Mouse (Mus musculus): ENCODE measurements around the gene Gypa. TPM values are rescaled to one million over a fixed set of nuclear protein-coding genes. Genes with fewer than 3 reads are reported as not detected.

Gene Gypa
- 161 and 227 TPM in 2 replicates for total RNA-seq (2014; fragmentation: Nextera tagmentation)
- total RNA-seq (2017) = 35.0 and 39.1 TPM in 2 replicates
- polyA plus RNA-seq (2012) = 2.2 and 3.5 TPM in 2 replicates

DNA sequence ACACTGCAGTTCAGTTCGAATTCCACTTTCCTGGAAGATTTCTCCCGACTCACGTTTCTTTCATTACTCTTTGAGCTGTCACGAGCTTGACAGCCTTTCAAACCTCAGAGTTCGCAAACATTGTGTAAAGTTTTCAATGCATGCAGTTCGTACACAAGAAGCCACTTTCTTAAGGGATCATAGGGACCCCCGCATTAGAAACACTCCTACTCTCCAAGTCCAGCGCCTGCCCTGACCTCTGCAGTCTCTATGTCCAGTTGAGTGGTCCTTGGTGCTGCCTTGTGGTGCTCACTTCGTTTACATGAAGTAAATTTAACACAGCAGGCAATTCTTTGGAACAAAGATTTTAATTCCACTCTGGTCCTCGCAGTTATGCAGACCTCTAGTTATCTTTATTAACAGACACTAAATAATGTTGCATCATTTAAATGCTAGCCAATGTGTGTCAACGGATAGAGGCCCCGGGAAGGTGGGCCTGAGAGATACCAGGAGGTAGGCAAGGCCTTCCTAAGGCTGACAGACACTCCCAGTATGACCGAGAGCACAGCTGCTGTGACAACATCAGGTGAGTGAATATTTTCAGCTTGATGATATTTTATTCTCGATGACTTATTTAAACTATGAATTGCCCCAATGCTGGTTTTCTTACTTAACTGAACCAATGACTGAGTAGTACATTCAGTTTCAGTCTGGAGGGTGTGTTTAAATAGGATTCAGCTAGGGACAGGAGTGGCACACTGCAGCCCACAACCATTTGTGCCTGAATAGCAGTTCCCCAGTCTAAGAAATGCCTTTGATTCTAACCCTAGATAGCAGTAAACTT lies at the start of gene Gypa:
Gene Gypa (plus strand): TSS at position 259 of the 823 bp plus-strand sequence.
- Histone ChIP-seq H3K4me3 (ENCODE audit: low read depth, low read length) (peak within 1 kb of the TSS; percentile 70), H3K9me3 (replicated peaks) (no peaks in the 10 kb centered on the region), H3K36me3 (replicated peaks) (peaks cover 22% of the 10 kb centered on the region), H3K27me3 (ENCODE audit: insufficient read depth, low read length) (no peaks in the 10 kb centered on the region), H3K4me1 (ENCODE audit: insufficient read depth, low read depth, low read length) (peaks cover 63% of the 10 kb centered on the region)
- peak; percentile 42 for DNase-seq (ENCODE audit: low spot score)
- ATAC-seq (ENCODE audit: extremely low read depth, insufficient number of reproducible peaks, low FRiP score, poor library complexity, severe bottlenecking) = peak; percentile 91
- no peak for TF ChIP-seq POLR2AphosphoS5 (IDR thresholded peaks at IDR 0.05; ENCODE audit: insufficient replicate concordance, low read depth, low read length)
- peak; percentile 99 for TF ChIP-seq TAL1 (conservative IDR thresholded peaks at IDR 0.05; ENCODE audit: low read depth, low read length)

DNA sequence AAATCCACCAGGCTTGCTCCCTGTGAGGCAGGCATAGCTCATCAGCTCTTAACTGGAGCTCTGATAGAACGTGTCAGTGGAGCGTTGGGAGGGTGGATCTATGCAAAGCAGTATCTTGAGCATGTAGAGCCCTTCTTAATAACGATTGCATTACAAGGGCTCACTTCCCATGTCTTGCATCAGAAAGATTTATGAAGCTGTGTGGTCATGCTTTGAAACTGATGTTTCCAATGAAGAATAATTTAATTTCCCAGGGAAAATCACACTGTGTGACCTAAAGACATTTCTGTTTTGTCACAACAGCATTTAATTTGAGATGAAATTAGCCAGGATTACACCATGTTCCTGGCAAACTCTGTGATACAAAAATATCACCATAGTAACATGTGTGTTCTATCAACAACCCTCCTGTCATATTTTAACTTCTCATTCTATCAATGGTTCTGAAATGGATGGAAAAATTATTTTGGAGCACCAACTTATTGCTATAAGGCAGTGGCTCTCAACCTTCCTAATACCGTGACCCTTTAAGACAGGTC lies 49.0 kb upstream of the Gypa start:
- H3K4me1 ChIP-seq (ENCODE audit: insufficient read depth, low read depth, low read length) = no peaks in the 10 kb centered on the region
- TF ChIP-seq GATA1 (IDR thresholded peaks at IDR 0.05; ENCODE audit: borderline replicate concordance, low read length) = no peak
- no peak for TF ChIP-seq GATA2 (IDR thresholded peaks at IDR 0.05; ENCODE audit: borderline replicate concordance, low read depth, low read length)
- TF ChIP-seq TAL1 (conservative IDR thresholded peaks at IDR 0.05; ENCODE audit: low read depth, low read length) = no peak
- TF ChIP-seq CTCF (IDR thresholded peaks at IDR 0.05; ENCODE audit: low read depth, low read length) = no peak
- no peak for TF ChIP-seq POLR2AphosphoS5 (IDR thresholded peaks at IDR 0.05; ENCODE audit: insufficient replicate concordance, low read depth, low read length)
- H3K36me3 ChIP-seq (replicated peaks) = no peaks in the 10 kb centered on the region
- no peaks in the 10 kb centered on the region for H3K9me3 ChIP-seq (replicated peaks)
- H3K27me3 ChIP-seq (ENCODE audit: insufficient read depth, low read length) = peaks cover 4% of the 10 kb centered on the region
- ATAC-seq (ENCODE audit: extremely low read depth, insufficient number of reproducible peaks, low FRiP score, poor library complexity, severe bottlenecking) (no peak), DNase-seq (ENCODE audit: low spot score) (no peak)
- no peak overlapping the region for H3K4me3 ChIP-seq (ENCODE audit: low read depth, low read length)

DNA sequence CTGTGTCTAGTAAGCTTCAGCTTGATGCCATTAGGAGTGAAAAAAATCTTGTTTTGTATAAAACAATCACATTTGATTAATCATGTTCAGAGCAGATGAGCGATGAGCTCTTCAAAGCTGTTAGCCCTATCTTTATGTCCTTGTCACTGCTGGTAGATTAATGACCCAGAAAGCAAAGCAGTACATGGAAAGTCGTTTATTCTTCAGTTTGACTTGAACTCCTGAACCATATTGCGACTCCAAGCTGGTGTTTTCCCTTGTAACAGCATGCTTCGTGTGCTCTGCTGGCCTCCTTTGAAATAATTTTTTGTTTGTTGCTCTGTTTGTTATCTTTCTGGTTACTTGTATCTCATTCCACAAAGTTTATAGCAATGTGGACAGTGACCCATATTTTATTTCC lies 46.4 kb upstream of the Gypa start:
- H3K36me3 ChIP-seq (replicated peaks) = no peaks in the 10 kb centered on the region
- no peaks in the 10 kb centered on the region for H3K9me3 ChIP-seq (replicated peaks)
- peaks cover 8% of the 10 kb centered on the region for H3K27me3 ChIP-seq (ENCODE audit: insufficient read depth, low read length)
- no peak overlapping the region for H3K4me3 ChIP-seq (ENCODE audit: low read depth, low read length)
- no peak for ATAC-seq (ENCODE audit: extremely low read depth, insufficient number of reproducible peaks, low FRiP score, poor library complexity, severe bottlenecking)
- TF ChIP-seq CTCF (IDR thresholded peaks at IDR 0.05; ENCODE audit: low read depth, low read length) (no peak), TAL1 (conservative IDR thresholded peaks at IDR 0.05; ENCODE audit: low read depth, low read length) (no peak), GATA2 (IDR thresholded peaks at IDR 0.05; ENCODE audit: borderline replicate concordance, low read depth, low read length) (no peak), GATA1 (IDR thresholded peaks at IDR 0.05; ENCODE audit: borderline replicate concordance, low read length) (no peak), POLR2AphosphoS5 (IDR thresholded peaks at IDR 0.05; ENCODE audit: insufficient replicate concordance, low read depth, low read length) (no peak)
- DNase-seq (ENCODE audit: low spot score) = no peak
- peaks cover 3% of the 10 kb centered on the region; the same call in 1 of the 2 replicates for H3K4me1 ChIP-seq (ENCODE audit: insufficient read depth, low read depth, low read length)

DNA sequence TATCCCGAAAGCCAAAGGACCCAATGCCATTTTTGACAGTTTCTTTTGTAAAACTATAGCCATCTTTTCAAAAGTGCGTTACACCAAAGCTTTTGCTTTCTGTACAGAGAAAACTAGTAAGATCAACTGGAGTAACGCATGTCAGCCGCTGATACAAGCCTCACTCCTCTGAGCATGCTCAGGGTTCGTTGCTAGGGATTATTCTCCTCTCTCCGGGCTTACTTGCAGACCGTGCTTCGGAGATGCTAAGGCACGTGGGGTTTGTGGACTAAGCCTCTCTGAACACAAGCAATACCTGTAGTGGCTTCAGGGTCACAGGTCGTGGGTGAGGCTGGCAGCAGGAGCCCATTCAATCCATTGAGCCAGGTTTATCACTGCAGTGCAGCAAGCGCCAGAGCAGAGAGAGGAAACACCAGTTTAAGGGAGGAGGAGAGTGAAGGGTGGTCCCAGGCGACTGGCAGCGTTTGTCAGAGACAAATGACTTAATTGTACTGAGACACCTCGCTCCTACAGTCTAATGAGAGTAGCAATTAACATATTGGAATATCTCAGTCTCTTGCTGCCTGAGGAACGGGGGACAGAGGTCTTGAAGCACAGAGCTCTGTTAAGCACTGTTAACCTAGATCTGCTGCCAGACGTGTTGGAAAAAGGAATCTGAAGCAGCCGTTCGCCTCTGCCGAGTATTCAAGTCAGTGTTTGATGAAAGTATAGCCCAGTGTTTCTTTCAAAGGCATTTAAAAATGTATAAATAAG lies 41.5 kb upstream of the Gypa start:
- TF ChIP-seq TAL1 (conservative IDR thresholded peaks at IDR 0.05; ENCODE audit: low read depth, low read length) = no peak
- TF ChIP-seq POLR2AphosphoS5 (IDR thresholded peaks at IDR 0.05; ENCODE audit: insufficient replicate concordance, low read depth, low read length) = no peak
- TF ChIP-seq GATA1 (IDR thresholded peaks at IDR 0.05; ENCODE audit: borderline replicate concordance, low read length) = no peak
- no peak for TF ChIP-seq CTCF (IDR thresholded peaks at IDR 0.05; ENCODE audit: low read depth, low read length)
- TF ChIP-seq GATA2 (IDR thresholded peaks at IDR 0.05; ENCODE audit: borderline replicate concordance, low read depth, low read length) = no peak
- H3K9me3 ChIP-seq (replicated peaks) = no peaks in the 10 kb centered on the region
- ATAC-seq (ENCODE audit: extremely low read depth, insufficient number of reproducible peaks, low FRiP score, poor library complexity, severe bottlenecking) (no peak), DNase-seq (ENCODE audit: low spot score) (no peak)
- no peak overlapping the region for H3K4me3 ChIP-seq (ENCODE audit: low read depth, low read length)
- peaks cover 4% of the 10 kb centered on the region; the same call in 1 of the 2 replicates for H3K4me1 ChIP-seq (ENCODE audit: insufficient read depth, low read depth, low read length)
- peaks cover 13% of the 10 kb centered on the region for H3K27me3 ChIP-seq (ENCODE audit: insufficient read depth, low read length)
- H3K36me3 ChIP-seq (replicated peaks) = no peaks in the 10 kb centered on the region

DNA sequence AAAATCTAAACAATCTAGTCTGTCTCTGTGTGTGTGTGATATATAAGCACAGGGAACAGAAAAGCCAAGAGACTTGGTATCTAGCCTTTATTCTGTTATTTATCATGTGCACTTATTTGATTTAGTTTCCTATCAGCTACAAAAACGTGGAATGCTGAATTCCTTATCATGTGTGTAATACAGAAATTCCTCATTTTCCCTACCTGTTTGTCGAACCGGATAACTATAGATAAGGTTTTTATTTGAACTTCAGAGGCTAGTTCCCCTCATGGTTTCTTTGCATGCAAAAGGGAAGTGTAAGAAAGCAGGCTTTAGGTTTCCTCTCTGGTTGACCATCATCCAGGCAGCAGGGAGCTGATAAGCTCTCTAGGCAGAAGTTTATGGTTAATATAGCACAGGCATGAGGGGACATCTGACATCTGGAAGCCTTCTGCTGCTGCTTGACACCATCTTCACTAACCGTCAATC lies 30.1 kb upstream of the Gypa start:
- peak; percentile 90 for ATAC-seq (ENCODE audit: extremely low read depth, insufficient number of reproducible peaks, low FRiP score, poor library complexity, severe bottlenecking)
- peak; percentile 15 for DNase-seq (ENCODE audit: low spot score)
- 0 out of 2 replicates have a peak, but pooled peaks cover 2% of the 10 kb centered on the region for H3K9me3 ChIP-seq (replicated peaks)
- TF ChIP-seq POLR2AphosphoS5 (IDR thresholded peaks at IDR 0.05; ENCODE audit: insufficient replicate concordance, low read depth, low read length) (no peak), TAL1 (conservative IDR thresholded peaks at IDR 0.05; ENCODE audit: low read depth, low read length) (peak; percentile 83)
- peaks cover 2% of the 10 kb centered on the region; the same call in 1 of the 2 replicates for H3K27me3 ChIP-seq (ENCODE audit: insufficient read depth, low read length)
- no peak overlapping the region for H3K4me3 ChIP-seq (ENCODE audit: low read depth, low read length)
- H3K36me3 ChIP-seq (replicated peaks) = no peaks in the 10 kb centered on the region
- H3K4me1 ChIP-seq (ENCODE audit: insufficient read depth, low read depth, low read length) = peaks cover 33% of the 10 kb centered on the region

DNA sequence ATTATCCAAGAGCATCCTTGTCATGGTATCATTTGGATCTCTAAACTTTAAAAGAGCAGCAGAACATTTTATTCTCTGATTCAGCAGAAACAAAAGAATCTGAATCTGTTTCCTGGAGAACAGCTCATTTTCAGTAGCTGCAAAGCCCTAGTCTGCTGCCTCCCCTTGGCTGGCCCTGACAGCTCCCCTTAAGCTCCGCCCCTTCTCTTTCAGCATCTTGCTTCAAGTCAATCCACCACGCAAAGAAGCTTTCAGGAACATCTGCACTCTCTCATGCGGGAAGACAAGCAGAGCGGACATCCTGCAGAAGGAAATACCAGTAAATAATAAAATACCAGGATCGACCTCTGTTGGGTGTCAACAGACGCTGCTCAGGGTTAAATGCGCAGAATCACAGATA lies 18.6 kb upstream of the Gypa start:
- peaks cover 12% of the 10 kb centered on the region for H3K27me3 ChIP-seq (ENCODE audit: insufficient read depth, low read length)
- no peak for DNase-seq (ENCODE audit: low spot score)

More for the DNA sequence above, 18.6 kb upstream of the Gypa start:
- H3K4me1 ChIP-seq (ENCODE audit: insufficient read depth, low read depth, low read length) = no peaks in the 10 kb centered on the region
- no peak overlapping the region for H3K4me3 ChIP-seq (ENCODE audit: low read depth, low read length)
- no peak for ATAC-seq (ENCODE audit: extremely low read depth, insufficient number of reproducible peaks, low FRiP score, poor library complexity, severe bottlenecking)
- peaks cover 3% of the 10 kb centered on the region; the same call in 1 of the 2 replicates for H3K9me3 ChIP-seq (replicated peaks)
- no peaks in the 10 kb centered on the region for H3K36me3 ChIP-seq (replicated peaks)
- no peak for TF ChIP-seq CTCF (IDR thresholded peaks at IDR 0.05; ENCODE audit: low read depth, low read length)
- no peak for TF ChIP-seq TAL1 (conservative IDR thresholded peaks at IDR 0.05; ENCODE audit: low read depth, low read length)
- no peak for TF ChIP-seq POLR2AphosphoS5 (IDR thresholded peaks at IDR 0.05; ENCODE audit: insufficient replicate concordance, low read depth, low read length)
- TF ChIP-seq GATA2 (IDR thresholded peaks at IDR 0.05; ENCODE audit: borderline replicate concordance, low read depth, low read length) = no peak
- no peak for TF ChIP-seq GATA1 (IDR thresholded peaks at IDR 0.05; ENCODE audit: borderline replicate concordance, low read length)

Measured in G1E (cell line).